Mouse (Mus musculus) stomach, postnatal 0 days (tissue): ENCODE measurements around the gene Trpt1.

Experiments used
- CTCF ChIP-seq: IDR thresholded peaks from 2 replicates; pipeline ENCODE4 v1.5.1; 2016; ENCODE audit warnings: antibody characterized with exemption, low read depth, mild to moderate bottlenecking, moderate library complexity
- EP300 ChIP-seq: optimal IDR thresholded peaks from 2 replicates; pipeline ENCODE3; 2016; ENCODE audit warnings: antibody characterized with exemption

DNA sequence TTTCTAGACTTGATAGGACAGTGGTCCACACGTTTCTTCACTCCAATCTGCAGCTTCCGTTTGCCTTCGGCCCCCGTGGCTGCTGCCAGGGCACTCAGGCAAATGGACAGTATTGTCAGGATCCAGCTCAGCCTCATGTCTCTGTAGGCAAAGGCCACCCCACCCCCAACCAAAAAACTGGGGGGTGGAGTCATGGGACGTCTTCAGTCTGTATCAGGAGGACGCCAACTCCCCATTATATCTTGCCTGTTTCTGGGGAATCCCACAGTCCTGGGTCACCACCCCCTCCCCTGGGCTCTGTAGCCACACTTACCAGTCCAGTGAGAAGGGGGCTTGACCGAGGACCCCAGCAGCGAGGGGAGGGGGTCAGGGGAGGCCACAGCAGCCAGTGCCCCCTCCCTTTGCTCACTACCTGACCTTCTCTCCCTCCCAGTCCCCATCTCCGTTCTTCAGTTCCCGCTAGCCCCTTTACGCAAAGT is 16.9 kb upstream of the Trpt1 start:
- no peak for TF ChIP-seq CTCF
- no peak for TF ChIP-seq EP300
